Mouse (Mus musculus) neural tube, embryonic 11.5 days (tissue): Measurements from ENCODE around the gene Ldah. TPM values are rescaled to one million over a fixed set of nuclear protein-coding genes. Genes with fewer than 3 reads are reported as not detected.

Source experiments
- ATAC-seq: fragments of 200-750 bp; cut with Nextera tagmentation; 2 replicates; pipeline ENCODE4 v1.8.0; 2017; ENCODE audit warnings: moderate number of reproducible peaks, mild to moderate bottlenecking, moderate TSS enrichment, moderate library complexity; ENCODE audit not compliant: insufficient read depth, low FRiP score, low TSS enrichment
- DNase-seq: peaks from one replicate; pipeline ENCODE4 v3.0.0-alpha.2; 2015; ENCODE audit warnings: low spot score
- H3K27ac ChIP-seq: fragments of 300-500 bp; sonication (generic); 2 replicates; pipeline ENCODE4 v1.5.1; 2014; ENCODE audit warnings: low read depth, mild to moderate bottlenecking, low read length
- H3K27me3 ChIP-seq: fragments of 300-500 bp; sonication (generic); 2 replicates; pipeline ENCODE4 v1.6.1; 2014; ENCODE audit warnings: mild to moderate bottlenecking, low read length, mixed read lengths; ENCODE audit not compliant: control insufficient read depth, insufficient read depth
- H3K36me3 ChIP-seq: fragments of 300-500 bp; sonication (generic); 2 replicates; pipeline ENCODE4 v1.6.1; 2014; ENCODE audit warnings: mild to moderate bottlenecking, low read length, moderate library complexity, mixed read lengths; ENCODE audit not compliant: control insufficient read depth, insufficient read depth
- H3K4me1 ChIP-seq: fragments of 300-500 bp; sonication (generic); 2 replicates; pipeline ENCODE4 v1.6.1; 2014; ENCODE audit warnings: low read length, mixed read lengths; ENCODE audit not compliant: control insufficient read depth, insufficient read depth
- H3K4me2 ChIP-seq: fragments of 300-500 bp; sonication (generic); 2 replicates; pipeline ENCODE4 v1.6.1; 2014; ENCODE audit warnings: low read depth, mild to moderate bottlenecking, moderate library complexity
- H3K4me3 ChIP-seq: fragments of 300-500 bp; sonication (generic); 2 replicates; pipeline ENCODE4 v1.5.1; 2014; ENCODE audit warnings: low read depth, low read length
- H3K9ac ChIP-seq: fragments of 300-500 bp; sonication (generic); 2 replicates; pipeline ENCODE4 v1.6.1; 2014; ENCODE audit warnings: mild to moderate bottlenecking, low read length
- H3K9me3 ChIP-seq: fragments of 300-500 bp; sonication (generic); 2 replicates; pipeline ENCODE4 v1.6.1; 2016; ENCODE audit warnings: low read length; ENCODE audit not compliant: control insufficient read depth
- WGBS: fragments of 180-500 bp; shearing (Covaris S2); extraction: QIAGEN DNeasy Blood & Tissue Kit; methylation state at CpG from one replicate; pipeline ENCODE4 v1.1.7; 2014; 5-methylcytosine and 5-hydroxymethylcytosine counted together
- polyA plus RNA-seq: library from polyadenylated mRNA; unstranded; fragments of >200 nt; fragmentation: Nextera tagmentation; extraction: Ambion mirVana; gene quantifications from 2 replicates; pipeline ENCODE4 v1.2.1, GENCODE M21; 2014

Gene Ldah
- polyA plus RNA-seq, 1 experiment from 2014 or later = 60.5 TPM

GRCm38 (mm10) chr12:8291157-8291853, 83.4 kb downstream of the Ldah start:
- no peak overlapping the region for H3K4me2 ChIP-seq
- no peaks in the 10 kb centered on the region for H3K27me3 ChIP-seq
- no peak overlapping the region for H3K9ac ChIP-seq
- no peaks in the 10 kb centered on the region for H3K4me1 ChIP-seq
- no peak overlapping the region for H3K27ac ChIP-seq
- H3K36me3 ChIP-seq = no peaks in the 10 kb centered on the region
- H3K9me3 ChIP-seq = no peaks in the 10 kb centered on the region
- ATAC-seq = no peak
- WGBS = 71% methylated on average over 15 of the region's 15 CpGs
- no peak for DNase-seq
- no peak overlapping the region for H3K4me3 ChIP-seq

- Histone ChIP-seq H3K4me2 (no peak overlapping the region), H3K4me1 (peaks cover 3% of the 10 kb centered on the region; the same call in 1 of the 2 replicates), H3K9me3 (no peaks in the 10 kb centered on the region), H3K36me3 (no peaks in the 10 kb centered on the region), H3K4me3 (no peak overlapping the region), H3K27me3 (peaks cover 39% of the 10 kb centered on the region), H3K27ac (no peak overlapping the region), H3K9ac (no peak overlapping the region)
- DNase-seq (no peak), ATAC-seq (no peak)
- WGBS = 52% methylated on average over 6 of the region's 6 CpGs
Observed at GRCm38 (mm10) chr12:8295307-8295913, 87.5 kb downstream of the Ldah start.

- peaks cover 3% of the 10 kb centered on the region; the same call in 1 of the 2 replicates for H3K4me1 ChIP-seq
- H3K27ac ChIP-seq = no peak overlapping the region
- peaks cover 47% of the 10 kb centered on the region for H3K27me3 ChIP-seq
- no peak overlapping the region for H3K9ac ChIP-seq
- no peaks in the 10 kb centered on the region for H3K9me3 ChIP-seq
- no peak for DNase-seq
- H3K36me3 ChIP-seq = no peaks in the 10 kb centered on the region
- ATAC-seq = no peak
- 86% methylated on average over 2 of the region's 2 CpGs for WGBS
- H3K4me2 ChIP-seq = no peak overlapping the region
- no peak overlapping the region for H3K4me3 ChIP-seq
Observed at GRCm38 (mm10) chr12:8296154-8296553, 88.2 kb downstream of the Ldah start.

- Histone ChIP-seq H3K36me3 (no peaks in the 10 kb centered on the region), H3K4me1 (peaks cover 3% of the 10 kb centered on the region; the same call in 1 of the 2 replicates), H3K9me3 (no peaks in the 10 kb centered on the region), H3K27ac (no peak overlapping the region), H3K4me3 (peak overlapping the region; percentile 32), H3K4me2 (peak overlapping the region; percentile 47), H3K9ac (no peak overlapping the region; the same call in 1 of the 2 replicates), H3K27me3 (peaks cover 62% of the 10 kb centered on the region)
- WGBS = 6% methylated on average over 34 of the region's 34 CpGs
- ATAC-seq (no peak), DNase-seq (peak; percentile 48)
Observed at GRCm38 (mm10) chr12:8297586-8298214, 89.8 kb downstream of the Ldah start.

GRCm38 (mm10) chr12:8298361-8299142, 90.6 kb downstream of the Ldah start:
- H3K9me3 ChIP-seq = no peaks in the 10 kb centered on the region
- peak overlapping the region; percentile 32 for H3K4me3 ChIP-seq
- H3K27me3 ChIP-seq = peaks cover 71% of the 10 kb centered on the region
- H3K27ac ChIP-seq = no peak overlapping the region
- WGBS = 2% methylated on average over 72 of the region's 85 CpGs
- peak overlapping the region; percentile 47 for H3K4me2 ChIP-seq
- ATAC-seq = no peak
- peak; percentile 33 for DNase-seq
- no peak overlapping the region for H3K9ac ChIP-seq
- no peaks in the 10 kb centered on the region for H3K36me3 ChIP-seq
- peaks cover 3% of the 10 kb centered on the region; the same call in 1 of the 2 replicates for H3K4me1 ChIP-seq

- Histone ChIP-seq H3K9ac (no peak overlapping the region), H3K4me3 (no peak overlapping the region), H3K4me2 (no peak overlapping the region), H3K27me3 (peaks cover 78% of the 10 kb centered on the region), H3K27ac (no peak overlapping the region), H3K36me3 (no peaks in the 10 kb centered on the region), H3K9me3 (no peaks in the 10 kb centered on the region), H3K4me1 (peaks cover 3% of the 10 kb centered on the region; the same call in 1 of the 2 replicates)
- 5% methylated on average over 34 of the region's 34 CpGs for WGBS
- no peak for ATAC-seq
- DNase-seq = peak; percentile 41
Observed at GRCm38 (mm10) chr12:8299143-8300110, 91.5 kb downstream of the Ldah start.

- peaks cover 3% of the 10 kb centered on the region; the same call in 1 of the 2 replicates for H3K4me1 ChIP-seq
- H3K9me3 ChIP-seq = no peaks in the 10 kb centered on the region
- no peak overlapping the region for H3K27ac ChIP-seq
- H3K9ac ChIP-seq = no peak overlapping the region
- no peak for ATAC-seq
- H3K27me3 ChIP-seq = peaks cover 79% of the 10 kb centered on the region
- H3K4me3 ChIP-seq = no peak overlapping the region
- H3K36me3 ChIP-seq = no peaks in the 10 kb centered on the region
- 4% methylated on average over 10 of the region's 10 CpGs for whole genome bisulfite sequencing
- DNase-seq = peak; percentile 49
- H3K4me2 ChIP-seq = no peak overlapping the region
Observed at GRCm38 (mm10) chr12:8300111-8300480, 92.2 kb downstream of the Ldah start.
